Mouse (Mus musculus) liver, adult 2 months (tissue): Measurements from ENCODE around the gene Thada.

Experiments
- CTCF ChIP-seq: fragments of 200-500 bp; IDR thresholded peaks from 2 replicates; pipeline ENCODE4 v1.5.1; 2011; ENCODE audit warnings: low read depth, low read length, control low read depth
- POLR2A ChIP-seq: fragments of 200-500 bp; IDR thresholded peaks from 2 replicates; pipeline ENCODE4 v1.6.1; 2011; ENCODE audit warnings: low read length, control low read depth; ENCODE audit not compliant: insufficient read depth; ENCODE audit errors: extremely low read depth

DNA sequence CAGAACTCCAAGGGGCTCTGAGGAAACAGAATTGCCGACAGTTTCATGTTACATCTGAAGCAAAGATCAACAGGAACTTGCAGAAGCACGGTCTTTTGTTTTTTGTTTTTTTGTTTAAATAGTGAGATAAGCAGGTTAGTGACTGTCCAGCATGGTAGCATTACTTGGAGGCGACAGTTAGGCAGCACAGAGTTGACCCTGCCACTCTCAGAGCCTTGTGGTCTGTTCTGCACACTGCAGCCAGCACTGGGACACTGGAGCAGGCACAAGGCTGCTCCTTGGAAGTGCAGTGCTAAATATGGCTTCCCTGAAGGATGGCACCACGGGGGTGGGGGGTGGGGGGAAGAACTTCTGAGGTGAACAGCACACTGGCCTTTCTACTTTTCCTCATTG, 271.0 kb downstream of the Thada start:
- TF ChIP-seq POLR2A, result no peak
- 0 out of 2 replicates have a peak, but pooled peaks have one; percentile 8 for TF ChIP-seq CTCF
